Mouse (Mus musculus) hindbrain, postnatal 0 days (tissue): ENCODE measurements around the gene Rab31. TPM values are rescaled to one million over a fixed set of nuclear protein-coding genes. Genes with fewer than 3 reads are reported as not detected.

Experiments
- ATAC-seq: fragments of 200-750 bp; cut with Nextera tagmentation; 2 replicates; pipeline ENCODE4 v1.8.0; 2017; ENCODE audit warnings: mild to moderate bottlenecking, moderate TSS enrichment, moderate library complexity
- DNase-seq: peaks from one replicate; pipeline ENCODE4 v3.0.0-alpha.2; 2015; ENCODE audit warnings: low spot score
- H3K27ac ChIP-seq: fragments of 300-500 bp; sonication (generic); 2 replicates; pipeline ENCODE4 v1.5.1; 2014; ENCODE audit warnings: mild to moderate bottlenecking
- H3K27me3 ChIP-seq: fragments of 300-500 bp; sonication (generic); 2 replicates; pipeline ENCODE4 v1.6.1; 2014; ENCODE audit warnings: low read length, mixed read lengths; ENCODE audit not compliant: insufficient read depth
- H3K36me3 ChIP-seq: fragments of 300-500 bp; sonication (generic); 2 replicates; pipeline ENCODE4 v1.6.1; 2014; ENCODE audit warnings: low read length, mixed read lengths; ENCODE audit not compliant: insufficient read depth
- H3K4me1 ChIP-seq: fragments of 300-500 bp; sonication (generic); 2 replicates; pipeline ENCODE4 v1.6.1; 2014; ENCODE audit warnings: antibody characterized with exemption, low read length, mixed read lengths; ENCODE audit not compliant: insufficient read depth
- H3K4me2 ChIP-seq: fragments of 300-500 bp; sonication (generic); 2 replicates; pipeline ENCODE4 v1.6.1; 2014; ENCODE audit warnings: low read depth, mild to moderate bottlenecking, low read length, moderate library complexity, mixed read lengths
- H3K4me3 ChIP-seq: fragments of 300-500 bp; sonication (generic); 2 replicates; pipeline ENCODE4 v1.5.1; 2014; ENCODE audit warnings: low read length
- H3K9ac ChIP-seq: fragments of 300-500 bp; sonication (generic); replicated peaks from 2 replicates; pipeline ENCODE4 v1.6.1; 2014; ENCODE audit warnings: mild to moderate bottlenecking, low read length, moderate library complexity, mixed read lengths
- H3K9me3 ChIP-seq: fragments of 300-500 bp; sonication (generic); 2 replicates; pipeline ENCODE4 v1.6.1; 2016; ENCODE audit warnings: low read length, mixed read lengths
- CTCF ChIP-seq: IDR thresholded peaks from 2 replicates; pipeline ENCODE4 v1.5.1; 2016; ENCODE audit warnings: antibody characterized with exemption, control low read depth, low read depth
- WGBS: fragments of 180-500 bp; shearing (Covaris S2); extraction: QIAGEN DNeasy Blood & Tissue Kit; methylation state at CpG from one replicate; pipeline ENCODE4 v1.1.7; 2014; 5-methylcytosine and 5-hydroxymethylcytosine counted together
- polyA plus RNA-seq: library from polyadenylated mRNA; unstranded; fragments of >200 nt; fragmentation: Nextera tagmentation; extraction: Ambion mirVana; gene quantifications from 2 replicates; pipeline ENCODE4 v1.2.1, GENCODE M21; 2015
- total RNA-seq: library from RNA; depleted of rRNA; stranded (reverse); fragments of >200 nt; gene quantifications from 2 replicates; pipeline ENCODE4 v1.2.3, GENCODE M21; 2014

The Rab31 gene
- total and polyA plus RNA-seq, 2 experiments from 2014 or later, result 67.2 to 88.1 TPM

GRCm38 (mm10) chr17:65712861-65713535 is 59.6 kb downstream of the Rab31 start:
- no peaks in the 10 kb centered on the region for H3K27me3 ChIP-seq
- no peak overlapping the region; the same call in 1 of the 2 replicates for H3K27ac ChIP-seq
- no peak overlapping the region for H3K4me2 ChIP-seq
- no peak overlapping the region for H3K4me3 ChIP-seq
- peaks cover 3% of the 10 kb centered on the region; the same call in 1 of the 2 replicates for H3K36me3 ChIP-seq
- 72% methylated on average over 13 of the region's 13 CpGs for WGBS
- no peaks in the 10 kb centered on the region; the same call in 1 of the 2 replicates for H3K9me3 ChIP-seq
- no peak for TF ChIP-seq CTCF
- H3K4me1 ChIP-seq, result no peaks in the 10 kb centered on the region
- ATAC-seq (no peak), DNase-seq (no peak)
- no peak overlapping the region for H3K9ac ChIP-seq

GRCm38 (mm10) chr17:65711779-65712178 is 60.8 kb downstream of the Rab31 start:
- no peak overlapping the region for H3K4me3 ChIP-seq
- H3K4me1 ChIP-seq, result no peaks in the 10 kb centered on the region
- no peak overlapping the region for H3K4me2 ChIP-seq
- DNase-seq (no peak), ATAC-seq (no peak)
- WGBS, result 95% methylated on average over 5 of the region's 5 CpGs
- no peak overlapping the region for H3K27ac ChIP-seq
- H3K9me3 ChIP-seq, result no peaks in the 10 kb centered on the region; the same call in 1 of the 2 replicates
- H3K36me3 ChIP-seq, result peaks cover 3% of the 10 kb centered on the region; the same call in 1 of the 2 replicates
- H3K9ac ChIP-seq, result no peak overlapping the region
- no peaks in the 10 kb centered on the region for H3K27me3 ChIP-seq
- no peak for TF ChIP-seq CTCF

- no peaks in the 10 kb centered on the region for H3K27me3 ChIP-seq
- H3K36me3 ChIP-seq, result peaks cover 3% of the 10 kb centered on the region; the same call in 1 of the 2 replicates
- DNase-seq (no peak), ATAC-seq (no peak)
- TF ChIP-seq CTCF, result no peak
- no peaks in the 10 kb centered on the region; the same call in 1 of the 2 replicates for H3K9me3 ChIP-seq
- no peaks in the 10 kb centered on the region for H3K4me1 ChIP-seq
- WGBS, result 94% methylated on average over 11 of the region's 11 CpGs
- no peak overlapping the region for H3K9ac ChIP-seq
- H3K4me3 ChIP-seq, result no peak overlapping the region
- no peak overlapping the region for H3K27ac ChIP-seq
- no peak overlapping the region for H3K4me2 ChIP-seq
Measured at GRCm38 (mm10) chr17:65710576-65710975, 62.0 kb downstream of the Rab31 start.

GRCm38 (mm10) chr17:65706220-65706619 is 66.3 kb downstream of the Rab31 start:
- H3K36me3 ChIP-seq, result no peaks in the 10 kb centered on the region; the same call in 1 of the 2 replicates
- H3K27me3 ChIP-seq, result no peaks in the 10 kb centered on the region
- H3K27ac ChIP-seq, result no peak overlapping the region
- no peak overlapping the region for H3K9ac ChIP-seq
- TF ChIP-seq CTCF, result peak; percentile 85
- no peaks in the 10 kb centered on the region for H3K9me3 ChIP-seq
- peak; percentile 81 for DNase-seq
- H3K4me1 ChIP-seq, result no peaks in the 10 kb centered on the region; the same call in 1 of the 2 replicates
- H3K4me2 ChIP-seq, result no peak overlapping the region
- peak; percentile 57 for ATAC-seq
- no peak overlapping the region for H3K4me3 ChIP-seq
- 72% methylated on average over 5 of the region's 5 CpGs for WGBS

GRCm38 (mm10) chr17:65703527-65704391 is 68.8 kb downstream of the Rab31 start:
- H3K9ac ChIP-seq, result no peak overlapping the region
- peak overlapping the region; percentile 80; the same call in 1 of the 2 replicates for H3K27ac ChIP-seq
- DNase-seq (no peak), ATAC-seq (no peak)
- H3K27me3 ChIP-seq, result no peaks in the 10 kb centered on the region
- no peaks in the 10 kb centered on the region for H3K36me3 ChIP-seq
- no peak overlapping the region for H3K4me3 ChIP-seq
- H3K9me3 ChIP-seq, result no peaks in the 10 kb centered on the region
- TF ChIP-seq CTCF, result no peak
- H3K4me2 ChIP-seq, result no peak overlapping the region
- H3K4me1 ChIP-seq, result peaks cover 8% of the 10 kb centered on the region
- WGBS, result 72% methylated on average over 13 of the region's 13 CpGs

- H3K9me3 ChIP-seq, result no peaks in the 10 kb centered on the region
- no peak overlapping the region for H3K9ac ChIP-seq
- no peak overlapping the region for H3K4me3 ChIP-seq
- DNase-seq, result peak; percentile 81
- peaks cover 8% of the 10 kb centered on the region for H3K4me1 ChIP-seq
- peak; percentile 89 for ATAC-seq
- H3K27ac ChIP-seq, result peak overlapping the region; percentile 80
- 0 out of 2 replicates have a peak overlapping the region, but pooled peaks have one; percentile 5 for H3K4me2 ChIP-seq
- no peaks in the 10 kb centered on the region for H3K27me3 ChIP-seq
- TF ChIP-seq CTCF, result no peak
- H3K36me3 ChIP-seq, result no peaks in the 10 kb centered on the region
- 16% methylated on average over 13 of the region's 13 CpGs for WGBS
Measured at GRCm38 (mm10) chr17:65701797-65702566, 70.6 kb downstream of the Rab31 start.
